Mouse (Mus musculus) thymus, adult 2 months (tissue): ENCODE measurements around the gene Hexa. TPM values are rescaled to one million over a fixed set of nuclear protein-coding genes. Genes with fewer than 3 reads are reported as not detected.

ENCODE experiments used
- DNase-seq: peaks from one replicate; pipeline ENCODE4 v3.0.0; 2021
- H3K27ac ChIP-seq: fragments of 200-500 bp; 2 replicates; pipeline ENCODE4 v1.5.1; 2012; ENCODE audit warnings: low read length, control low read depth; ENCODE audit not compliant: control insufficient read depth, insufficient read depth
- H3K27me3 ChIP-seq: fragments of 200-500 bp; 2 replicates; pipeline ENCODE4 v1.6.1; 2012; ENCODE audit warnings: mild to moderate bottlenecking, low read length, moderate library complexity, mixed read lengths; ENCODE audit not compliant: control insufficient read depth, insufficient read depth
- H3K36me3 ChIP-seq: fragments of 200-500 bp; 2 replicates; pipeline ENCODE4 v1.6.1; 2012; ENCODE audit warnings: mild to moderate bottlenecking, low read length, moderate library complexity; ENCODE audit not compliant: control insufficient read depth, insufficient read depth
- H3K4me1 ChIP-seq: fragments of 200-500 bp; replicated peaks from 2 replicates; pipeline ENCODE4 v1.6.1; 2012; ENCODE audit warnings: low read length; ENCODE audit not compliant: control insufficient read depth, insufficient read depth
- H3K4me3 ChIP-seq: fragments of 200-500 bp; 2 replicates; pipeline ENCODE4 v1.5.1; 2012; ENCODE audit warnings: mild to moderate bottlenecking, low read length, control low read depth, moderate library complexity; ENCODE audit not compliant: control insufficient read depth, insufficient read depth
- CTCF ChIP-seq: fragments of 200-500 bp; IDR thresholded peaks from 2 replicates; pipeline ENCODE4 v1.5.1; 2012; ENCODE audit warnings: mild to moderate bottlenecking, control low read depth, low read length, moderate library complexity, borderline replicate concordance; ENCODE audit not compliant: control insufficient read depth, poor library complexity, insufficient read depth; ENCODE audit errors: extremely low read depth
- POLR2A ChIP-seq: fragments of 200-500 bp; IDR thresholded peaks from 2 replicates; pipeline ENCODE4 v1.6.1; 2012; ENCODE audit warnings: mild to moderate bottlenecking, low read length, control low read depth, moderate library complexity; ENCODE audit not compliant: control insufficient read depth, poor library complexity, insufficient read depth; ENCODE audit errors: extremely low read depth
- WGBS: fragments of 180-500 bp; shearing (Covaris S2); methylation state at CpG from one replicate; pipeline ENCODE4 v1.1.7; 2018; 5-methylcytosine and 5-hydroxymethylcytosine counted together
- polyA plus RNA-seq: library from polyadenylated mRNA; depleted of rRNA; stranded (reverse); fragments of >200 nt; gene quantifications from 2 replicates; pipeline ENCODE4 v1.2.3, GENCODE M21; 2012; rRNA removed

The Hexa gene
- 65.4 and 83.0 TPM in 2 replicates for polyA plus RNA-seq

DNA sequence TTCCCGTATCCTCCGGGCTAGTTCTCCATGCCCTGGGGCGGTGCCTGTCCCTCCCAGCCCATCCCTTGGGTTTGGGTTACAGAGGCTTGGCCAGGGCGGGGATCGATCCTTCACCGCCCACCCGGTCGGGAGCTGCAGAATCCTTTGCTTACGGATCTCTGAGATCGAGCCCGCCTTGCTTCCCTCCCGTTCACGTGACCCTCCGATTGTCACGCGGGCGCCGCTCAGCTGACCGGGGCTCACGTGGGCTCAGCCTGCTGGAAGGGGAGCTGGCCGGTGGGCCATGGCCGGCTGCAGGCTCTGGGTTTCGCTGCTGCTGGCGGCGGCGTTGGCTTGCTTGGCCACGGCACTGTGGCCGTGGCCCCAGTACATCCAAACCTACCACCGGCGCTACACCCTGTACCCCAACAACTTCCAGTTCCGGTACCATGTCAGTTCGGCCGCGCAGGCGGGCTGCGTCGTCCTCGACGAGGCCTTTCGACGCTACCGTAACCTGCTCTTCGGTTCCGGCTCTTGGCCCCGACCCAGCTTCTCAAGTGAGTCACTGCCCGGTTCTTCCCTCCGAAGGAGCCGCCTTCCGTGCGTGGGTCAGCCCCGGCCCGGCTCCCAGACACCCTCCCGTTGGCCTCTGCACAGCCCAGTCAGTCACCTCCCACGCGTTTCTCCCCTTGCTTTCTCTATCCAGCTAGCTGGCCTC, at the start of gene Hexa, which contains the start of gene Tmem202:
Gene Hexa (plus strand): TSS at position 100 of the 697 bp plus-strand sequence.
Gene Tmem202 (minus strand): TSS at position 407 of the 697 bp plus-strand sequence.
- DNase-seq, result peak; percentile 61
- TF ChIP-seq POLR2A (peak; percentile 47; the same call in 1 of the 2 replicates), CTCF (no peak)
- H3K36me3 ChIP-seq, result no peaks in the 10 kb centered on the region
- no peaks in the 10 kb centered on the region for H3K27me3 ChIP-seq
- H3K4me3 ChIP-seq, result peak within 1 kb of the TSS; percentile 80
- whole genome bisulfite sequencing, result 1% methylated on average over 55 of the region's 55 CpGs
- no peak within 1 kb of the TSS for H3K27ac ChIP-seq
- peaks cover 10% of the 10 kb centered on the region for H3K4me1 ChIP-seq

- Histone ChIP-seq H3K4me1 (no peaks in the 10 kb centered on the region), H3K4me3 (no peak overlapping the region), H3K36me3 (no peaks in the 10 kb centered on the region), H3K27me3 (no peaks in the 10 kb centered on the region), H3K27ac (no peak overlapping the region)
- WGBS, result 79% methylated on average over 1 of the region's 1 CpGs
- DNase-seq, result no peak
- TF ChIP-seq CTCF, result no peak
- no peak for TF ChIP-seq POLR2A
Measured at GRCm38 (mm10) chr9:59508146-59508545, 31.2 kb upstream of the Hexa start.

DNA sequence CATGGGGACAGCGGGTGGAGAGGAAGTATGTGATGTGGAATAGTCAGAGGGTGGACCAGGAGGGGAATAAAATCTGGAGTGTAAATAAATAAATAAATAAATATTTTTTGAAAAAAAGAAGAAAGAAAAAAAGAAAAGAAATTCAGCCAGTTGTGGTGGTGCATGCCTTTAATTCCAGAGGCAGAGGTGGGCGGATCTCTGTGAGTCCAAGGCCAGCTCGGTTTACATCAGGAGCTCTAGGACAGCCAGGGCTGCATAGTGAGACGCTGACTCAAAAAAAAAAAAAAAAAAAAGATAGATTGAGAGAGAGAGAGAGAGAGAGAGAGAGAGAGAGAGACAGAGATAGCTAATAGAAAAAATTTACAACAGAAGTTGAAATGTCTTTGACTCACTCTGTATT, 27.0 kb upstream of the Hexa start:
- TF ChIP-seq CTCF (no peak), POLR2A (no peak)
- Histone ChIP-seq H3K27ac (no peak overlapping the region), H3K27me3 (no peaks in the 10 kb centered on the region), H3K4me3 (no peak overlapping the region), H3K36me3 (no peaks in the 10 kb centered on the region), H3K4me1 (no peaks in the 10 kb centered on the region)
- no peak for DNase-seq
- 93% methylated on average over 4 of the region's 4 CpGs for WGBS

DNA sequence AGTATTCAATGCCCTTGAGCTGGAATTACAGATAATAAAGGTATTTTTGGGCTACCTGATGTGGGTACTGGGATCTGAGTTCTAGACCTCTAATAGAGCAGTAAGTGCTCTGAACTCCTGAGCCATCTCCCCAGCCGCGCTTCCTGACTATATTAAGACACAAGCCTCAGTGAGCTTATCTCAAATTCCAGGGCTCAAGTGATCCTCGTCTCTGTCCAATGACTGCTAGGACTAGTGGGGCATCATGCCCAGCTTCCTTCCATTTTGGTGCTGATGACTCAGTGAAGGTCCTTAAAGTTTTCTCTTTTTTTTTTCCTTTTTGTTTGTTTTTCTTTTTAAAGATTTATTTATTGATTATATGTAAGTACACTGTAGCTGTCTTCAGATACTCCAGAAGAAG, 24.3 kb upstream of the Hexa start:
- no peak overlapping the region for H3K4me3 ChIP-seq
- H3K27me3 ChIP-seq, result no peaks in the 10 kb centered on the region
- H3K27ac ChIP-seq, result no peak overlapping the region
- H3K4me1 ChIP-seq, result no peaks in the 10 kb centered on the region
- DNase-seq, result no peak
- WGBS, result 76% methylated on average over 3 of the region's 3 CpGs
- no peak for TF ChIP-seq POLR2A
- no peak for TF ChIP-seq CTCF
- no peaks in the 10 kb centered on the region for H3K36me3 ChIP-seq

GRCm38 (mm10) chr9:59517127-59517526, 22.2 kb upstream of the Hexa start:
- Histone ChIP-seq H3K27ac (no peak overlapping the region), H3K4me3 (no peak overlapping the region), H3K27me3 (no peaks in the 10 kb centered on the region), H3K4me1 (no peaks in the 10 kb centered on the region), H3K36me3 (no peaks in the 10 kb centered on the region)
- no peak for DNase-seq
- 74% methylated on average over 7 of the region's 7 CpGs for WGBS
- no peak for TF ChIP-seq CTCF
- no peak for TF ChIP-seq POLR2A

GRCm38 (mm10) chr9:59518976-59519375, 20.4 kb upstream of the Hexa start:
- TF ChIP-seq CTCF, result no peak
- no peak for TF ChIP-seq POLR2A
- DNase-seq, result no peak

More at GRCm38 (mm10) chr9:59518976-59519375, 20.4 kb upstream of the Hexa start:
- Histone ChIP-seq H3K4me3 (no peak overlapping the region), H3K4me1 (no peaks in the 10 kb centered on the region), H3K27ac (no peak overlapping the region), H3K27me3 (no peaks in the 10 kb centered on the region), H3K36me3 (no peaks in the 10 kb centered on the region)
- 87% methylated on average over 5 of the region's 5 CpGs for WGBS
